Mouse (Mus musculus) CD4-positive helper T cell, adult 2 months (primary cell): ENCODE measurements around the gene Pctp.

Source experiments
- DNase-seq: peaks from one replicate; pipeline ENCODE4 v3.0.0-alpha.2; 2012; ENCODE audit warnings: low read depth, missing footprints, low spot score

Pctp gene

DNA sequence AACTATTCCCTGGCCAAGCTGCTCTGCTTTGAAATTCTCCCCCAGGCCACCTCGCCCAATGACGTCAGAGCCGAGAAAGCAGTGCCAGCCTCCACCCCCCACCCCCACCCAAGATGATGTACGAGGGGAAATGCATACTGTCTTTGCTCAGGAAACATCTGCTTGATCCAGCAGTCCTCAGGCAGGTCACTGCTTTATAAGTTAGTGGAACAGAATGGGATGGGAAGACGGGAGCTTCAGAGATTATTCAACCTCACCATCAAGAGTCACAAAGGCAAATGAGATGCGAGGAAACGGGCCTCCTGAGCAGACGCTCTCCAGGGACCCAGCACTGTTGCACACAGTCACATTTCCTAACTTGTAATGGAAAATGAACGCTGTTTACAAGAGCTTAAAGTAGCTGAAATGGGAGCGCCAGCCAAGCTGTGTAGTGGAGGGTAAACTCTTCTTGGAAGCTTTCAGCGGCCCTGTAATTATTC, 24.3 kb downstream of the Pctp start:
- DNase-seq: no peak

DNA sequence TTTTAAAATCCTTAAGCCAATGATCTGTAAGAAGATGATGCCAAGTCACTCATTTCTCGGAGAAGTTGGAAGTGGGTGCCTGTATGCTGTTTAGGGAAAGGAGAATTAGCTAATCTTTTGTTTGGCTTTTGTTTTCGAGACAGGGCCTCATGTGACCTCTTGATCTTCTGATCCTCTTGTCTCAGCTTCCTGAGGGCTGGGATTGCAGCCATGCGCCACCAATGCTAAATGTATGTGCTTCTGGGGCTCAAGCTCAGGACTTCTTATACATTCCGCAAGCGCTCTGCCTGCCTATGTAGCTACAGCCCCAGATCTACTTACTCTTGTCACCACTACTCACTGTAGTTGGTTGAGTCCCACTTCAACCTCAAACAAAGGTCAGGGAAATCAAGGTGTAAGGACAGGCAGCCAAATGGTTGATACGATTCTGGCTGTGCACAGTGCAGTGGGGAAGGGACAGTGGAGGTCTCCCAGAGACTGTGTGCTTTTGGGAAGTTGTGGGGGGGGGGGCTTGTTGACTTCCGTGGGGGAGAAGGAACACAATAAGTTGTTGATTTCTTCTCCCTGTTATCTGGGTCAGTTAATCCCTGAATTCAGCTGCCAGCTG, 24.8 kb downstream of the Pctp start:
- no peak for DNase-seq

DNA sequence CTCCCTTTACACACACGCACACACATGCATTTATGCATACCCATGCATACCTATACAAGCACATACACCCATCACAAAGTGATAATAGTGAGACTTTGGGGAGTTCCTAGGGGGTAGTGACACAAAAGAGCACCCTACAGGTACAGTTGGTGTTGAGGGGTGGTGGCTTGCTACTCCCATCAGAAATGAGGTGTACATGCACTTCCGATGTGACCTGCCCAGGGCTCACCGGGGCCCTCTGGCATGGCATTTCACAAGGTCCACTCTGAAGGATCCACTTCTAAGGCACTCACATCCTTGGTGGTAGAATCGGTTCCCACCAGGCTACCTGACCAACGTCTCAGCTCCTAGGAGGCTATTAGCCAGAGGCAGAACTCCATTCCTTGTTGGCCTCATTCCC, 26.3 kb downstream of the Pctp start:
- no peak for DNase-seq

GRCm38 (mm10) chr11:89971296-89971695, 31.4 kb downstream of the Pctp start:
- no peak for DNase-seq

- DNase-seq: no peak
Observed at GRCm38 (mm10) chr11:89970726-89971125, 32.0 kb downstream of the Pctp start.

DNA sequence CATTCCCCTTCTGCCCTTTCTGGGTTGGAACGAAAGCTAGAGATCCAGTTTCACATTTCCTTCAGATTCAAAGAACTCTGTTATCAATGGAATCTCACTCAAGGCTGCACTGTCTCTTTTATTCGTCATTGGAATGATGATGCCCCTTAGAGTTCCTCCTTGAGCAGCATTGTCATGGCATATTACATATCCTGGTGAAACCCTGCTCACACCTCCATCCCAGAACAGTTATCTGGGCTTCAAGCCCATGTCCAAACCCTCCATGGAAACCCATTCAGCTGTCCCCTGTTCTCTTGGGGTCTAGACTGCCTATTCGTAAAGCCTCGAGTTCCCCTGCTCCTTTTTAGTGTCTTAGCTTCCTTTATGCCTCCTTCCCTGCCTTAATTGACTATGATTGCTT, 33.6 kb downstream of the Pctp start:
- DNase-seq: no peak

DNA sequence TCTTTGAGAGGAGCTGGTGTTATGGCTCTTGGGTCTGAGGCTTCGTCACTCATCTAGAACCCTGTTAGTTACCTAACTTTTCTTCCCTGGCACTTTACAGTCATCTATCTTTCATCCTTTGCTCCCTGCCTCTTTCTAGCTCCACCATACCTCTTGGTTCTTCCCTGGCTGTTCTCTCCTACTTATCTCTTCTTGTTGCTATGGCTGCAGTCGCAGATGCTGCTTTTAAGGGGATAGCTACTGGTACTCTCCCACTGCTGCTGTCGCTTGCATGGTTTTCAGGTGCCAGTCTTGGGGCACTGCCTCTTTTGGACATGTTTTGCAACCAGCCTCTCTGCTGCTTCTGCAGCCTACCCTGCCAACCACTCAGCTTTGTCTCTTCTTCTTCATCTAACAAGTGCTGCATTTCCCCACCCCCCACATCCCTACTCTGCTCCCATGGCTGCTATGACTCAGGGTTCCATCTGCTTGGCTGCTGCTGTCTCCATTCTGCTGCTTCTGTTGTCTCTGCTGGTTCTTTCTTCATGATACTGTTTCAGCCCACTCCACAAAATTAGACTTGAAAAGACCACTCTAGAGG, 51.9 kb downstream of the Pctp start:
- no peak for DNase-seq

GRCm38 (mm10) chr11:89947806-89948205, 54.9 kb downstream of the Pctp start:
- DNase-seq: no peak

- DNase-seq: no peak
Observed at GRCm38 (mm10) chr11:89945159-89945558, 57.5 kb downstream of the Pctp start.

DNA sequence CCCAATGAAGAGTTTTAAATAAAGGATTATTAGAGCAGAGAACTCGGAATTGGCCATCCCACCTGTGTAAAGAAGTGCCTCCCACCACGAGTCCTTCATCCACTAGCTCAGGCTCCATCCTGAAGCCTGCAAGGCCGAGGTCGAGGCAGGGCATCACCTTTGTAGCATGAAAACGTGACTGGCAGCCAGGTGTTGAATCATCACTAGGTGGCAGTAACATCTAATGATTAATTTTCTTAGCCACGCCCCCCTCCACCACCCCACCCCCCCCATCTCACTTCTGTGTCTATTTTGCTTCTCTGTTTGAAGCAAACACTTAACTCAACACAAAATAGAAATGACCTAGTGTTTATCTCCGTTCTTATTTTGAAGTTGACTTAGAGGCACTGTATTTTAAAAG, 65.5 kb downstream of the Pctp start:
- DNase-seq: no peak
